Mouse (Mus musculus) stomach, embryonic 16.5 days (tissue): ENCODE measurements at regions not wholly inside any gene's neighbourhood (a gene's known extent, or its start where the extent isn't known, plus 50 kb on each side); places are given as distances from the start of the nearest gene placed in this dataset.

Experiments
- ATAC-seq: fragments of 200-750 bp; cut with Nextera tagmentation; 2 replicates; pipeline ENCODE4 v1.8.0; 2017; ENCODE audit warnings: moderate number of reproducible peaks, moderate TSS enrichment; ENCODE audit not compliant: insufficient read depth, low FRiP score
- H3K27ac ChIP-seq: fragments of 300-500 bp; sonication (generic); 2 replicates; pipeline ENCODE4 v1.5.1; 2014; ENCODE audit warnings: low read length
- H3K27me3 ChIP-seq: fragments of 300-500 bp; sonication (generic); 2 replicates; pipeline ENCODE4 v1.6.1; 2014; ENCODE audit warnings: low read length, control low read depth, mixed read lengths; ENCODE audit not compliant: control insufficient read depth, insufficient read depth
- H3K36me3 ChIP-seq: fragments of 300-500 bp; sonication (generic); 2 replicates; pipeline ENCODE4 v1.6.1; 2014; ENCODE audit warnings: low read length; ENCODE audit not compliant: control insufficient read depth, insufficient read depth
- H3K4me1 ChIP-seq: fragments of 300-500 bp; sonication (generic); 2 replicates; pipeline ENCODE4 v1.6.1; 2014; ENCODE audit warnings: low read length, control low read depth, mixed read lengths; ENCODE audit not compliant: control insufficient read depth, insufficient read depth
- H3K4me2 ChIP-seq: fragments of 300-500 bp; sonication (generic); 2 replicates; pipeline ENCODE4 v1.6.1; 2014; ENCODE audit warnings: low read depth, low read length, mixed read lengths
- H3K4me3 ChIP-seq: fragments of 300-500 bp; sonication (generic); replicated peaks from 2 replicates; pipeline ENCODE4 v1.5.1; 2014; ENCODE audit warnings: mild to moderate bottlenecking, low read length
- H3K9ac ChIP-seq: fragments of 300-500 bp; sonication (generic); 2 replicates; pipeline ENCODE4 v1.6.1; 2014; ENCODE audit warnings: low read length
- H3K9me3 ChIP-seq: fragments of 300-500 bp; sonication (generic); replicated peaks from 2 replicates; pipeline ENCODE4 v1.6.1; 2016; ENCODE audit warnings: low read length, control low read depth; ENCODE audit not compliant: control insufficient read depth
- WGBS: fragments of 180-500 bp; shearing (Covaris S2); extraction: QIAGEN DNeasy Blood & Tissue Kit; methylation state at CpG from one replicate; pipeline ENCODE4 v1.1.7; 2014; 5-methylcytosine and 5-hydroxymethylcytosine counted together

- H3K36me3 ChIP-seq, result no peaks in the 10 kb centered on the region
- H3K9ac ChIP-seq, result no peak overlapping the region
- H3K9me3 ChIP-seq, result no peaks in the 10 kb centered on the region
- no peak overlapping the region for H3K27ac ChIP-seq
- H3K4me3 ChIP-seq, result peak overlapping the region; percentile 28
- H3K4me2 ChIP-seq, result peak overlapping the region; percentile 33; the same call in 1 of the 2 replicates
- 0 out of 2 replicates have a peak, but pooled peaks cover 3% of the 10 kb centered on the region for H3K4me1 ChIP-seq
- ATAC-seq, result peak; percentile 39; the same call in 1 of the 2 replicates
- H3K27me3 ChIP-seq, result no peaks in the 10 kb centered on the region
- WGBS, result 33% methylated on average over 18 of the region's 18 CpGs
These were observed 52.6 kb upstream of the Pax6 start for GRCm38 (mm10) chr2:105615891-105616733.
